Mouse (Mus musculus) skeletal muscle tissue, adult 2 months (tissue): ENCODE measurements around the gene Myo5a.

Experiments
- DNase-seq: peaks from one replicate; pipeline ENCODE4 v3.0.0-alpha.2; 2012; ENCODE audit warnings: low read depth, low spot score

Myo5a gene

GRCm38 (mm10) chr9:75070457-75071028, at the start of gene Myo5a:
TSS of gene Myo5a (plus strand) at chr9:75071015.
- no peak for DNase-seq

DNA sequence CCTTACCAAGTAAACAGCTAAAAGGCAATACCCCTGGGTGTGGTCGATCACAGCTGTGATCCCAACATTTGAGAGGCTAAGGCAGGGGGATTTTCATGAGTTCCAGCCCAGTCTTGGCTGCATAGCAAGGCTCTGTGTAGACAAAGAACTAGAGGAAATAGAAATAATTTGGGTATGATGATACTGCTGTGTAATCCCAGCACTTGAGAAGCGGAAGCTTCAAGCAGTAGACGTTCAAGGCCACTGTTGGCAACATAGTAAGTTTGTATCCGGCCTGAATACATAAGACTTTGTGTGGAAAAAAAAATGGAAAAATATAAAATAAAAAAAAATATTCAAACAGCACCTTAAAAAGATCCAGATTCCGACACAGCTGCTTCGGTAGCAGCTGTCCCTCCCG, 48.3 kb upstream of the Myo5a start:
- no peak for DNase-seq

DNA sequence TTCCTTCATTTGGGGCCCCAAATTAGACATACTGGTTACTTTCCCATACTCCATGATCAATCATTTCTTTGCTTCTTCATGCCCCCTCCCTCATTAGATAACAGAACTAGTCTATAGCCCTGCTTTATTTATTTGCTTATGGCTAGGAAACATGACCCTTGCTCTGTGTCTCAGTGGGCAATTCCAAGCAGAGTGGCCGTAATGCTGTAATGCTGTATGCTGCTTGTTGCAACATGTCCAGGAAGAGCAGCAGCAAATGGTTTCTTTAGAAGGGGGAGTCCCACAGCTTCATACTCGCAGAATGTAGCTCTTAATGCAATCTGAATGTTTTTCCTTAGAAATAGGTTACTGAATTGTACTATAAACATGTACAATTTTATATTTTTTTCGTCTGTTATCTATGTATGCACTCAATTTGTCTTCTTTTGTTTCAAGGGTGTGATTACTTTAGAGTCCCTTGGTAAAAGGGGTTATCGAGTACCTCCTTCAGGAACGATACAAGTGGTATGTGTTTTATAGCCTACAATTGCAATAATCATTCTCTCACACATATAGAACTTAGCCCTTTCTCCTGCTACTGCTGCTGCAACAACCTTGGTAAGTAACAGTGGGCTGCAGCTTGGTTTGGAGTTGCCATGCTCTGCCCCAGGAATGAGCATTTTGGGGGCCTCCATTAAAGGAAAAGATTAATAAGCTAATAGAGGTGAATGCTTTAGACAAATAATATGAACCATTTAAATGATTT, 47.5 kb upstream of the Myo5a start:
- DNase-seq = no peak

DNA sequence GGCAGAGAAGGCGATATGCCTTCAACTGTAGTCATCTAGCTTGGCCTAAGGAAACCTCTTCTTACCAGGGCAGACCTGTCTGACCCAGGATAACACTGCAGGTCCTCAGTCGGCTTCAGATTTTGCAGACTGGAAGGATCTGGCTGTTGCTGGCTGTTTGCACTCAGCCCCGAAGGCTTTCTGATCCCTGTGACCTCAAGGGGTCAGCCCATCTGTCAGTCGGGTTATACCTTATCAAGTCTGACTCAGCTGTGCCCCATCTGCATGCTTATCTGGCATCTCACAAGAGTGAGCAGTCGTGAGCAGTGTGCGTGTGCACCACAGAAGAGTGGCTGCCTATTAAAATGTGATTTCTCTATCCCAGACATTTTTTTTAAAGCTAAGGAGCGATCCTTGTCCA, 46.7 kb upstream of the Myo5a start:
- no peak for DNase-seq

- no peak for DNase-seq
Measured at GRCm38 (mm10) chr9:75025689-75026088, 45.1 kb upstream of the Myo5a start.

DNA sequence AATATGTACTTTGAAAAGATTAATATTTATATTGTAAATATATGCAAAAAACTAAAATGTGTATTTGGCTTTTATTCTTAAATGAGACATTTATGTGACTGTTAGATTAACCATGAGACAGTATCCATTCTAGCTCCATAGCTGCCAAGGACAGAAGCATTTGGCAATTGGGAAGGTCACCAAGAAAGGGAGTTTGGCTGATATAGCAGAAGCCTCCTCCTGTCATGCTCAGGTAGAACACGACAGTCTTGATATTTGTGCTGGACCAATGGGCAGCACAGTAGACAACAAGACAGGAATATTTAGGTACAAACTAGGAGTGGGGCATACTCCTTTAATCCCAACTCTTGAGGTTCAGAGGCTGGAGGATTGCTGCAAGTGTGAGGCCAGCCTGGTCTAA, 38.4 kb upstream of the Myo5a start:
- DNase-seq = no peak

DNA sequence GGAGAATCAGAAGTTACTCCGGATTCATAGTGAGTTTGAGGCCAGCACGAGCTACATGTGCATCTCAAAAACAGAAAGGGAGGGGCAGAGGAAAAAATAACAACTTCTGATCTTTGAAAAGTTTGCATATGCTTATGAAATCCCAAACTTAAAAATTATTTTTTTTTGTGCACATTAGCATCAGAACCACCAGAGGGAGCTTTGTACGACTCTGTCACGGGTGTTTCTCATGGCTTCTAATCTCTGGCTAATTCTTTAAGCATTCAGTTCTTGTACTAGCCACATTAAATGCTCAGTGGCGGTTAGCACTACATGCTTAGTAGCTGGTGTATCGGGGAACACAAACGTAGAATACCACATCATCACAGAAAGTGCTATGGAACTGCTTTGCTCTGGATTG, 37.7 kb upstream of the Myo5a start:
- DNase-seq = no peak

DNA sequence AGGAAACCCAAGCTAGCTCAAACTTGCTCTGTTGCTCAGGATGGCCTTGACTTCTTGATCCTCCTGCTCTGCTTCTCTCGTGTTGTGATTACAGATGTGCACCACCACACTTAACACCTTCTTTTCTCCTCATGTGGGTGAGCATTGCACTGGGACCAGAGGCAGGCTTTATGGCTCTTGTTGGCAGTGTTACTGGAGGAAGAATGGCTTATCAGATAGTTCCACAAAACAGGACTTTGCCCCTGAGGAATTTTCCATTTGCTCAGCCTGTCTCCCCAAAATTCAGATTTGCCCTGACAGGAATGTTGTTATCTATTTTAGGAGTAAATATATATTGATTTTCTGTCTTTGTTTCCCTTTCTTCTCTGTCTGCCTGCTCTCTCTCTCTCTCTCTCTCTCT, 36.1 kb upstream of the Myo5a start:
- DNase-seq = no peak

GRCm38 (mm10) chr9:75035944-75036343, 34.9 kb upstream of the Myo5a start:
- DNase-seq = no peak

DNA sequence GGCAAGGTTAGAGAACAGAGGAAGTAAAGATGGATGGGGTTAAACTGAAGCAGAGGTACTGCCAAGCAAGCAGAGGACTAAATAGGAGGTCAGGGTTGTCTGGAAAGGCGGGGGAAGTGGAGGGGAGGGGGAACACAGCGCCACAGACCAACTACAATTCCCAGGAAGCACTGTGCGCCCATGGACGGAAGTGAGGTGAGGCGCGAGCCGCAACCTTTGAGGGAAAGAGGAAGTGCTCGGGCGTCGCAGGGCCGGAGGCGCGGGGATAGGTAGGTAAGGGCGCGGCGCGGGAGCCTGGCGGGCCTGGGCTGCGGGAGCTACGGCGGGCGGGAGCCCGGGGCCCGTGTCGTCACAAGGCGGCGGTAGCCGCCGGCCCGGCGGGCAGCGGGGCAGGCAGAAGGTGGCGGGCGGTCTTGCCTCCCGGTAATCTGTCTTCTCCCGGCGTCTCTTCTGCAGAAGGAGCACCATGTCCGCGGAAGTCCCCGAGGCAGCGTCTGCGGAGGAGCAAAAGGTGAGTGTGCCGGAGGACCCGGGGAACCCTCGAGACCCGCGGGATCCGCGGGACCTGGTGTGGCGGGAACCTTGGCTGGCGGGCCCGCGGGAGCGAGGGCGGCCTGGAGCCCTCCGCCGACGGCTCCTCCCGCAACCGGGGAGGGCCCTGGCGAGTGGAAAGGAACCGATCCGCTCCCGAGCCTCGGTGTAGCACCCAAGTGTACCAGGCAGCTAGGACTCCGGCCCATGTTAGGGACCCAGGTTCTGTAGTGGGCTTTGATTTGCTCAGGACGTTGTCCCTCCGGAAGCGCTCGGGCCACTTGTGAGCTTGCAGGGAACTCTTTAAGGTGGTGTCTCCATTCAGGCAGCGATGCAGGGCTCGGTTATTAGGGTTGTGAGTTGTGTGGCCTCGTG, 33.1 kb upstream of the Myo5a start, which contains the start of gene Arpp19:
Gene Arpp19 (plus strand): TSS at position 164 of the 906 bp plus-strand sequence.
- peak; percentile 68 for DNase-seq

DNA sequence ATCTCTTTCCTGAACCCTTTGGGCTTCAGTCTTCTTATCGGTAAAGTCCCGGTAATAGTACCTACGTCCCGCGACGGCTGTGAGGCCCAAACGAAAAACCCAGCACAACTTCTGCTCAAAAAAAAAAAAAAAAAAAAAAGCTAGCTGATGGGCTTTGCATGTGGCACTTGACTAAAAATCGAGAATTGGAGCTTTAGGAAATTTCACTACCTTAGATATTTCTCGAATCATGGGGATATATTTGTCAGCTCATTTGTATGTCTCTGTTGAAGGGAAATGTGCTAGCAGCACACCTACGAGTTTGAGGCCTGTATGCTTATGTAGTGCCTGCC, 32.5 kb upstream of the Myo5a start:
- DNase-seq = no peak

GRCm38 (mm10) chr9:75040566-75040965, 30.2 kb upstream of the Myo5a start:
- DNase-seq = no peak

DNA sequence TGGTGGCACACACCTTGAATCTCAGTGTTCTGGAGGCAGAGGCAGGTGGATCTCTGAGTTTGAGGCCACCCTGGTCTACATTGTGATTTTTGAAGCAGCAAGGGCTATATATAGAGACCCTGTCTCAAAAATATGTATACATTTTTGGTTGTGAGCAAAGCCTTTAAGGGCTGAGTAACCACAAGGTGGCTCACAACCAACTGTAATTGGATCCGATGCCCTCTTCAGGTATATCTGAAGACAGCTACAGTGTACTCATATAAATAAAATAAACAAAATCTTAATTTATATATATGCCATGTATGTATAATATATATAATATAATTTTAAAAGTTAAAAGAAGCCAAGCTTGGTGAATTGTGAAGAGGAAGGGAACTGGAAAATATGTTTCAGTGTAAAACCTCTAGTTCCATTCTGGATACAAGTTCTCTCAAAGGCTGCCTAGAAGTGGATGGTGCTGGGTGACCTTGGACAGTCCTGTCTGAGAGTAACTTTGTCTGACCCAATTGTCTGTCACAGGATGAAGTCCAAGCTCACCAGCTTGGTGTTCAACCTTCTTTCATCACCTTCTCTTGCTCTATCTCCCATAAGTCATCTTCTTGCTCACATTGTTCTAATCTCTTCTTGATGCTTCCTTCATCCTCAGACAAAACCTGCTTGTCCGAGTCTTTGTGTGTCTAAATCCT, 28.8 kb upstream of the Myo5a start:
- no peak for DNase-seq

DNA sequence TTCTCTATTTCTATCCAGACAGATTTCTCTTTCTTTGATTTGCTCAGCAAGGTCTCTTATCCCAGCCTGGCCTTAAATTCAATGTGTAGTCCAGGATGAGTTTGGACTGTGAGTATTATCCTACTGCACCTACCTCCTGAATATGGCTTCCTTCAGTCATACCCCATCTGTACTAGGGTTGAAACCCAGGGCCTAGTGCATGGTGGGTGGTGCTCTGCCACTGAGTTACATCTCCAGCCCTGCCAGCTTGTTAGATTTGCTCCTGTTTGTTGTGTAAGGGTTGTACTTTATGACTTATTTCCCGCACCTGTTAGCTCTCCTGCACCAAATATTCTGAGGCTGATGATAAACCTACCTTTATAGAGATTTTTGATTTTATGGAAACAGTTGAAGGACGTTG, 27.6 kb upstream of the Myo5a start:
- DNase-seq = no peak

- DNase-seq = no peak
Measured at GRCm38 (mm10) chr9:75047079-75047478, 23.7 kb upstream of the Myo5a start.

DNA sequence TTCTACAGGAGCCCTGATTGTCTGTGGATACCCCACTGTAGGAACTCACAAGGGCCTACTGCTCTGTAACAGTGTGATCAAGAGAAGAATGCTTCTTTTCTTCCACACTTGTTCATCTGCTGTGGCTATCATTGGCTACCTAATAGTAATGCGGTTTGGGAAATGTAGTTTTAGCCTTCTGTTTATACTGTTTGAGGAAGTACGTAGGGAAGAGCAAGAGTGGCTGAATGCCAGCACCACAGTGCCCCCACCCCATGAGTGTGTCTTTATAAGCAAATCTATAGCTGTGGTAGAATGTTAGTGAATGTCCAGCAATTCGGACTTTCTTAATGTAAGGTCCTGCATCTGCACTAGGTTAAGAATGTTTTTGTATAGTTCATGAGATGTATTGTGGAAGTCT, 21.7 kb upstream of the Myo5a start:
- no peak for DNase-seq

GRCm38 (mm10) chr9:75050003-75050402, 20.8 kb upstream of the Myo5a start:
- peak; percentile 57 for DNase-seq

- no peak for DNase-seq
Measured at GRCm38 (mm10) chr9:75051841-75052240, 19.0 kb upstream of the Myo5a start.

DNA sequence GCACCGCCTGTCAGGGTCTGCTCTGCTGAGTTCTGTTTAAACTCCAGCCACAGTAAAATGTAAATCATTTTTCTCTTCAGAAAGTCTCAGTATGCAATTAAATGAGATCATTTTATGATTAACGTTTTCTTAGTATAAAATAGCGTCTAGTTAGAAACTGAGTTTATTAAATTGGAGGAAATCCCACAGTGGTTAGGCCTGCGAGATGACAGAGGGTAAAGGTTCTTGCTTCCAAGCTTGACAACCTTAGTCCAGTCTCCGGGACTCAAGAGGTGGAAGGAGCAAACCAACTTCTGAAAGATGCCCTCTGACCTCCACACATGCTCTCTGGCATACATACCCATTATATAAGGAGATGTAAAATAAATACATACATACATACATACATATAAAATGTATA, 15.8 kb upstream of the Myo5a start:
- DNase-seq = no peak

DNA sequence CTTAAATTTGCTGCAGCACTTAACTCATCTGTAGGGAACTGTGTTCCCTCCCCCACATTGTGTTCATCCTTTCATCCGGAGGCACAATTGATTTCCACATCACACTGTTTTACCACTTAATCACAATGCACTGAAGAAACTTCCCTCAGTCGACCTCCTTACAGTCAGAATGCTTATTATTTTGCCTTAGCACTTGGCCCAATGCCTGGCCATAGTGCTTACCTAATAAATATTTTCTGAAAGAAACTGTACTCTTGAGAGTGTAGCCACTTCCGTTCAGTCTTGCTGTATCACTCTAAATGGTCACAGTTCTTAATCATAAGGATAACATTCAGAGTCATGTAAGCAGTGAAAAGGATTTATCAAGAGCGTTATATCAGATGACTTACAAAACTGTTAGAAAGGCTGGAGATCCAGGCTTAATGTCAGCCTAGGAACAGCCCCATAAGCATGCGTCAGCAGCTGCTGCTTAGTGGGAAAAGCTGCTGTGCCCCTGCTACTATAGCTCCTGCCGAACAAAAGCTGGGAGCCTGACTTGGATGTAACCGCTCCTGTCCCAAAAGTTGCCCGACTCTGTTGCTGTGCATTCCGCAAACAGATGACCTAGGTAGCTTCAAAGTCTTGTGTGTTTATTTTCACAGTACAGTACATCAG, 6.0 kb upstream of the Myo5a start:
- DNase-seq = no peak

DNA sequence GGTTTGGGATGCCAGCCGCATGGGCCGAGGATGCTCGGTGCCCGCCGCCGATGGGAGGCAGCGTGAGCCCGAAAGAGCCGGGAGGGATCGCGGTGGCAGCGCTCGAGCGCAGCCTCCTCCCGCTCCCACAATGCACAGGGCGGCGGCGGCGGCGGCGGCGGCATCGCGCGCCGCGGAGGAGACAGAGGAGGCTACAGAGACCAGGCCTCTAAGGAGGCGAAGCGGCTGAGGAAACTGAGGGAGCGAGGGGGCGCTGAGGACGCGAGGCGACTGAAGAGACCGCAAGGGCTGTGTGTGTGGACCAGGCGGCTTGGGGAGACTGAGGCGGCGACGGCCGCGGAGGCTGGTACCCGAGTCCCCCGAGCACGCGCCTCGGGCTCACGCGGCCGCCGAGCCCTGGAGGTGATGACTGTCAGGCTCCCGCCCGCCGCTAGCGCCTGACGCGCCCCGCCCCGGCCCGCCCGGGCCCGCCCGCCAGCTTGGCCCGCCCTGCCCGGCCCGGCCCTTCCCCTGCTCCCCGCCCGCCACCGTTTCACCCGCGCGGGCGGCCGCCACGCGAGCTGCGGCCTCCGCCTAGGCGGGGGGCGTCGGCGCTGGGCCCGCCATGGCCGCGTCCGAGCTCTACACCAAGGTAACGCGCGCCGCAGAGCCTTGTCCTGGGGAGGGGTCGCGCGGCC, 352 bp downstream of the Myo5a start:
- DNase-seq = peak; percentile 32
